In the genomic region with DNA sequence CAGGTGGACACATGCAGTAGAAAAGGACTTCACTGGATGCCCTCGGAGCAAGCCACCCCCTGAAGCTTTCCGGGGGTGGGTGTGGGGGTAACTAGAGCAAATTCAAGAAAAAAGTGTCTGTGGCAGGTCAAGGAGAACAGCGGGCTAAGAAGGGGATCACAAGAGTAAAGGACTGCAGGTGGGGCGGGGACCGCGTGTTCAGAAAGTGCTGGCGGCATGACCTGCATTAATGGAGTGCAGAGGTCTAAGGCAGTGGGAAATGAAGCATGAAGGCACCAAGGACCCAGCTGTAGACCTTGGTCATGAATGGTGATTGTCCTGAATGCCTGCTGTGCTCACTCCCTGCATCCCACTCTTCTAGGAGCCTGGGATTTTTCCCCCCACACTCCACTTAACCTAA, we compare ENCODE assay signal across 13 mouse cellular contexts.
"Had no signal": no experiment of that assay in that cellular context is flagged by ENCODE, and none has a peak within 500 bp of the region (broad histone marks: within the 10 kb centered on the region; RNA-seq: fewer than 3 reads in every experiment).

No protein-coding gene starts in this region.

- H3K27ac ChIP-seq: limb, embryonic 10.5 days; liver, embryonic 15.5 days; midbrain, embryonic 10.5 days; neural tube, embryonic 15.5 days had no signal

- H3K4me3 ChIP-seq: limb, embryonic 10.5 days; liver, embryonic 15.5 days; midbrain, embryonic 10.5 days; myocyte; neural tube, embryonic 15.5 days had no signal

- H3K9me3 ChIP-seq: limb, embryonic 10.5 days; liver, embryonic 15.5 days; midbrain, embryonic 10.5 days; neural tube, embryonic 15.5 days had no signal

- H3K27me3 ChIP-seq: liver, embryonic 15.5 days; neural tube, embryonic 15.5 days had no signal

- H3K36me3 ChIP-seq: limb, embryonic 10.5 days; liver, embryonic 15.5 days; midbrain, embryonic 10.5 days; neural tube, embryonic 15.5 days had no signal

- H3K4me2 ChIP-seq: liver, embryonic 11.5 days; liver, embryonic 15.5 days; neural tube, embryonic 15.5 days had no signal

- H3K4me1 ChIP-seq: liver, embryonic 15.5 days had no signal

- H3K9ac ChIP-seq: liver, embryonic 15.5 days; neural tube, embryonic 15.5 days had no signal

- ATAC-seq: lung, postnatal 0 days had no signal

- DNase-seq: lung, adult 2 months; lung, postnatal 4 days; midbrain, embryonic 14.5 days; right cerebral cortex, adult 18-20 months; thymus, adult 18-20 months; thymus, postnatal 14 days had no signal
